Mouse (Mus musculus) c-Kit-positive CD71-positive TER-119-negative erythroid progenitor cells, embryonic 14.5 days (primary cell): ENCODE measurements around the gene Cacybp.
A peak's percentile ranks its signal among the peaks of the same experiment; 100 is the strongest.

Experiments
- DNase-seq: peaks from one replicate; pipeline ENCODE4 v3.0.0-alpha.2; 2013; ENCODE audit warnings: low read depth

Cacybp gene

DNA sequence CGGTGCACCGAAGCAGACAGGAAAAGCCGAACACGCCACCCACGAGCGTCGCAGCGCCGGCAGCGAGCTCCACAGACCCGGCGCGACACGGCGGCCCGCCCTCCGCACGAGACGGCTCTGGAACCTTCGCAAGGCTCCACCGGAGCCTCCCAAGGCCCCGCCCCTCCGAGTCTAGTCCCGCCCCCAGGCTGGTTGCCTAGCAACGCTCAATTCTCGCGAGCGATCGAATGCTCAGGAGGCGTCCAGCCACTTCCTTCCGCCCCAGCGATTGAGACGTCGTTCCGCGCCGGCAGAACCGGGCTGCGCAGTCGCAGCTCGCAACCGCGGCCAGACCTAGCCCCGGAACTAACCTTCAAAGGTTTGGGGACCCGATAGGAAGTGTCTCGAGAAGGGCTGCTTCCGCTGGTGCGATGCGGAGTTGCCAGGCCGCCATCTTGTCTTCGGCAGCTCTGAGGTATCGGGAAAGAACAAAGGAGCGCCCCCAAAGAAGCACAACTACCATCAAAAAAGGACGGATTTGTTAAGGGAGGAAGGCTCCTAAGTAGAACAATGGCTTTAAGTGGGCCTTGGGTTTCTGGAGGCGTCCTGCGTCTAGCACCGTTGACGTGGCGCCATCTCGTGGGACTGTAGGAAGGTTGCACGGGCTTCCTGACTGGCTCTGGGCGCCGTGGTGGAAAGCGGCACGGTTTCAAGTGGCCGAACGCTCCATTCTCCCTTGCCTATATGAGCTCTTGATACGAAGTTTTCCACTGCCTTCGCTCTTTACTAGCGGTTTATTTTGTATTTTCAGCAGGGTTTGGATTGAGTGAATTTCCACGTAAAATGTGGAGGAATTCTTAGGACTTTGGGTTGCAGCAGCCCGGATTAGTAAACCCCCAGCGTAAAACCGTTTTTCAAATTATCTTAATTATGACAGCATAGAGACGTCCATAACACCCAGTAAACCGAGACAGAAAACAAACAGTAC, at the start of gene Cacybp:
TSS of gene Cacybp (minus strand) at position 173 of the 967 bp plus-strand sequence.
- peak; percentile 97 for DNase-seq

DNA sequence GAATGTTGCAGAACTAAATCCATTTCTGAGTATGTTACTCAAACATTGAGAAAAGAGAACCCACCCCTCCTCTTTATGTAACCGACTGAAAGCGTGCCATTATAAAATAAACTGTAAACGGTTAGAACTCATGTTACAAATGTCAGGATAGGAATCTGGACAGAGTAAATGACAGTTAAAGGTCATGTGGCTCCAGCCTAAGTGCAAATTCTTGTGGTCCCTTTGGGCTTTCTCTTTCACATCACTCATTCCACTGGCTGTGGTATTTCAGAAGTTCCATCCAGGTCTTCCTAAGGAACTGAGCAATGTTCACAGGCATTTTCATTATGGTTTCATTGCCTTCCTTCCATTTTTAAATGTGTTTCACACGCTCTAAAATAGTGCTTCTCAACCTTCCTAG, 49.7 kb upstream of the Cacybp start:
- no peak for DNase-seq

DNA sequence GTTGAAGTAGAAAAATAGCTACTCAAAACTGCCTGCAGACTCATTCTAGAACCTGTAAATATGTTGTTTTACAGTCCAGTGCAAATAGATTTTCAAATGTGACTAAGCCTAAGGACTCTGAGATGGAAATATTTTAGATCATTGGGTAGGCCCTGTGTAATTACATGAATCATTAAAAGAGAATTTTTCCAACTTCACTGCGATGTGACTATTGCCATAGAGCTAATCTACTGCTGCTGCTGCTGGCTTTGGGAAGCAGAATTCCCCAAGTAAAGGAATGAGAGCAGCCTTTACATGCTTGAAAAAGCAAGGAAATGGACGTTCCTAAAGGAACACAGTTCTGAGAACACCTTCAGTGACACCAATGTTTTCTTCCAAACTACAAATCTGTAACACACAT, 49.2 kb upstream of the Cacybp start:
- no peak for DNase-seq

DNA sequence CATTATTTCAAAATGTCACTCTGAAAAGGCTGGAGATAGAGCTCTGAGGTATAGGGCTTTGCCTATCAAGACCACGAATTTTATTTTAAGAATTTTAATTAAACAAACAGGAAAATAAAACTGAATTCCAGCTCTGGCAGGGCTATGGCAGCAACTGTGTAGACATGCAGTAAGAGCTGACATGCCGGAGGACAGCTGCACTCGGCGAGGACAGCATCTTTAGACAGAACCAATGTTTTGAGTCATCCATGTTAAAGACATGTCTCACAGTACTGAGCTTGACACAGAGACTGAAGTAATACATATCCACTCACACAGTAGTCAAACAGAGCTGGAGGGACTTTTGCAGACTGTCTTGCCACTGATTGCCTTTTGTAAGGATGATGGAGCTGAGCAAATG, 47.9 kb upstream of the Cacybp start:
- DNase-seq: no peak

DNA sequence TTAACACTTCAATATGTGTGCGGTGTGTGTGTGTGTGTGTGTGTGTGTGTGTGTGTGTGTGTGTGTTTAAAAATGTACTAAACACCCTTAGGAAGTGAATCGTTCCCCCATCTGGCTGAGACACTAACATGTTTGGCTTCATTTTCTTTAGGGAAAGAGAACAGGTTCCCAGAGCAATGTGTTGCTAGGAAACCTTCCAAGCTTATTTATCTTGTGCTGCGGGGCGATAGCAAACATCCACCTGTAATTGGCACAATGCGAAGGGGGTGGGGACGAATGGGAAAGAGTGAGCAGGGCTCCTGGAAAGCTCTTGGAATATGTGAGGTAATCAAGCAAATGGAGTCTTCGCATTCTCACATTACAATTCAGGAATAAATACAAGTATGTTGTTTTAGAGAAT, 47.2 kb upstream of the Cacybp start:
- DNase-seq: no peak

DNA sequence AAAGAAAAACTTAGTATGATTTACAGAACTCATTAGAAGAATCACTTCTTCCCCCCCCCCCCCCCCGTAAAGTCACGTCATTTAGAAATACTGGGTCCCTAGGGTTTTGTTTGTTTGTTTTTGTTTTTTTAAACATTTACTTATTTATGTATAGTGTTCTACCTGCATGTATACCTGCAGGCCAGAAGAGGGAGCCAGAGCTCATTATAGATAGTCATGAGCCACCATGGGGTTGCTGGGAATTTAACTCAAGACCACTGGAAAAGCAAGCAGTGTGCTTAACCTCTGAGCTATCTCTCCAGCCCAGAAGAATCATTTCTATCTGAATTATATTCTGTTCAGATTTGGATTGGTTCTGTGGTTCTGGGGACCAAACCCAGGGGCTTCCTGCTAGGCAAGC, 40.4 kb upstream of the Cacybp start:
- DNase-seq: no peak

DNA sequence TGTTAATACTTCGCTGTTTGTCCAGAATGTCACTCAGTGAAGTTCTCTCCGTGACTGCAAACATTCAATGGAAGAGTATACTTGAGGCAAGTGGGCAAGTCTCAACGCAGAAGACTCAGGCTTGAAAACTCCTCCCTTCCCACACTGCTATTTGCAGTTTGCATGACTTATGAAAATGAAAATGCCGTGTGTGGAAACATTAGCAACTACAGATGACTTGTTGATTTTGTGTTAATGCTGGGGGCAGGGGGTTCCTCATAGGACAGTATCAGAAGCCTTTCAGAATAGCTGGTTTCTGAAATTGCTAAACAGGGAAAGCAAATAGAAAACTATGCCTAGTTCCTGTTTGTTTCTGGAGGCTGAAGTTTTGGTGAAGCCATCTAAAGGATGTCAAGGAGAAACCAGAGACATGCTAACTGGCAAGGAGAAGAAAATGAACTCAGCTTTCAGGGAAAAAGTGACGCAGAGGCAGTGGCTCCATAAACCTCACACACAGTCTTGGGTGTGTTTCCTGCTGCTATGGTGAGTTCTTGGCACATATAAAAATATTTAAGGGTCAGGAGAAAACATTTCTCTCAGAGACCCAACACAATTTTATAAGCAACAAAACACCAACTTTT, 38.8 kb upstream of the Cacybp start:
- DNase-seq: no peak

DNA sequence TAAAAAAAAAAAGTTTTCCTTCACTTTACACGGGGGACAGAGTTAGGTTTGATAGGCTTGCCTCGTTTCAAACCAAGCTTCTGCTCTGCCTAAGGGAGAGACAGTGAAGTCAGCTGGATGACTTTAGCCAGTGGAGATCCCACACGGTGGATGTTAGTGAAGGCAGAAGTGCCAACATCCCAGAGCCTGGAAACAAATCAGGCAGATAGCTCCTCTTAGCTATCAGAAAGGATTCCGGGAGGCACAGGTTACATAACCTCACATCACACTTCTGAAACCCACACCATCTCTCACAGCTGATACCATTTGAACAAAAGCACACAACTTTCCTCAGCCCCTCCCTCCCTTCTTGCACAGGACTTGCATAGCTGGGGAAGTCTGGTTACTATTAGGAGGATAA, 38.1 kb upstream of the Cacybp start:
- no peak for DNase-seq

DNA sequence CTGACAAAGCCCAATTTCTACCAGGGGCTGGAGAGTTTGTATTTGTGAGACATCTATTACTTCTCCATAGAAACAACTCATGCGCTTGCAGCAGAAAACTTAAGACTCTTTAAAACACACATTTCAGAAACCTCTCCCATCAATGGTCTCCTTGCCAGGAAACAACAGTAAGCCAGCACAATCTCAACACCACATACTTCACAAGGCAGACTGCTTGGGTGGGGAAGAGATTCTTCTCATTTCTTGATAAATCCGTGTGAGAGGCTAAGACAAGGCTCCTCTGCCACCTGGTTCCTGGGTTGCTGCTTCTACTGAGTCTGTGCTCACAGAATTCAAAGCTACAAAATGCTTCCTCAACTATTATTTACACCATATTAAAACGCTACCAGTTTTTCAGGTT, 37.1 kb upstream of the Cacybp start:
- no peak for DNase-seq

DNA sequence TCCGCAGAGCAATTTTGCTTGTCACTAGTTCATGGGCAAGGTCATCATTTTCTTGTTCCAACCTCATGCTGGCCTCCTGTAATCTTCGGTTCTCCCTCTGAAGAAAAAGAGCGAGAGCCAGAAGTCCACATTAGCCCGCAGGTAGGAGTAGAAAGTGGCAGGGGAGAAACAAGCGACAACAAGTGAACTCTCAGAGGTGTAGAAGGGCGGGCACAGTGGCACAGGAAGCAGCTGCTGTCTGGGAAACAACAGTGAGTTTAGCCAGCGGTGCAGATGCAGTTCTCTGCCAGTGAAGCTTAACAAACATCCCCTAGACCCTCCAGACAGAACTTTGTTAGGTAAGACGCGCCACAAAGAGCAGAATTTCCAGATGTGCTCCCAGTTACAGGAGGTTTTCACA, 34.8 kb upstream of the Cacybp start:
- DNase-seq: no peak

DNA sequence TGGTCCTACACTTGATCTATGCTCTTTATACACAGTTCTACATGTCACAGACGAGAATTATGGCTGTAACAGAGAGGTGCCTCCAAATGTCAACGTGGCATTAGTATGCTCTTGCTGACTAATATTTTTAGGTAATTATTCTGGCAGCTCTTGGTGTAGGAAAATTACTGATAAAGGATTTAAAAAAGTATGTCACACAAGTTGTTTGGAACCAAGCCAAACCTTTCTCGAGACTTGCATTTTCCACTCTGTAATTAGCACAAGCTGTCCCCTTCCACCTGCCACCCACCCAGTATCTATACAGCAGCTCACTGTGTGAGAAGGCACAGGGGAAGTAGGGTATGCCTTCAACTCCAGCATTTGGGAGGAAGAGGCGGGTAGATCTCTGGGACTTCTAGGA, 34.2 kb upstream of the Cacybp start:
- DNase-seq: no peak

DNA sequence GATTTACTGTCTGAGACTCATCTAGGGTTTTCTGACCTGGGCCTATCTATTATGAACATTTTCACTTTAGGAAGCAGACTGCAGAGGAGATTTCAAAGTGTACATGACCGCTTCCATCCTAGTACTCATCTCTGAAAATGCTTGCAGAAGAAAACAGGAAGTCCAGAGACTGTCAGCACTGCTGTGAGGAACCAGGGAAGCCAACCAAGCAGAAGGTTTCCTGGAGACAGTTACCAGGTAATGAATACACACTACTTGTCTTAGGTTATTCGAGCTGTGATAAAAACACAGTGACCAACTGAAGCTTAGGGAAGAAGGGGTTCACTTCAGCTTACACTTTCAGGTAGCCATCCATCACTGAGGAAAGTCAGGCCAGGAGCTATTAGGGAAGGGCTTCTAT, 33.3 kb upstream of the Cacybp start:
- no peak for DNase-seq

DNA sequence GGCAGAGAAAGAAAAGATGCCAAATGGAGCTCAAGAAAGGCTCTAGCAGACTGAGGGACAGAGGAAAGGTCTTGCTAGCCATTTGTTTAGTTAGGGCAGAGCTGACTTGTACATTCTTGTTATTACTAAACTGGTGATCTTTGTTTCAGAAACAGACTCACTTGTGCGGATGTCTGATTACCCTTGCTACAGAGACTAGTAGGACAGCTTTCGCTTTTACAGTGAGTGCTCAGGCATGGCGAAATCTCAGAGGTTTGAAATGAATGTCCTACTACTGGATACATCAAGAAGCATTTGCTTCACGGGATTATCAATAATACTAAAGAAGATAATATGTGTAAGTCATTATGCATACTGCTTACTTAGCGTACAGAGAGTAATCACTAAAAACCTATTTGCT, 32.0 kb upstream of the Cacybp start:
- no peak for DNase-seq

DNA sequence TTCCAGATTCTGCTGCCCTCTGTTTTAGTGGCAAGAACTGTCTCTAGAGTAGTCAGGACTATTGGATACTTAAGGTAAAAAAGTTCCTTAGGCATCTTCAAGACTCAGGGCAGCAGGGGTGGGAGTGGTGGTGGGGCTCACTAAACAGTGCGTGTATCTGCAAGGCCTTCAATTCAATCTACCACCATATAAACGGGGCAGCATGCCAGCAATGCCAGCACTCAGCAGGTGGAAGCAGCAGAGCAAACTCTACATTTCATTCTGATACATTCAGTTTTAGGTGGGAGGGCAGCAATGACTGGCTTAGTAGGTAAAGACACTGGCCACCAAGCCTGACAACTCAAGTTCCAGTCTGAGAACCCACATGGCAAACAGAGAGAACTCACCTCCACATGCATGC, 27.4 kb upstream of the Cacybp start:
- no peak for DNase-seq

DNA sequence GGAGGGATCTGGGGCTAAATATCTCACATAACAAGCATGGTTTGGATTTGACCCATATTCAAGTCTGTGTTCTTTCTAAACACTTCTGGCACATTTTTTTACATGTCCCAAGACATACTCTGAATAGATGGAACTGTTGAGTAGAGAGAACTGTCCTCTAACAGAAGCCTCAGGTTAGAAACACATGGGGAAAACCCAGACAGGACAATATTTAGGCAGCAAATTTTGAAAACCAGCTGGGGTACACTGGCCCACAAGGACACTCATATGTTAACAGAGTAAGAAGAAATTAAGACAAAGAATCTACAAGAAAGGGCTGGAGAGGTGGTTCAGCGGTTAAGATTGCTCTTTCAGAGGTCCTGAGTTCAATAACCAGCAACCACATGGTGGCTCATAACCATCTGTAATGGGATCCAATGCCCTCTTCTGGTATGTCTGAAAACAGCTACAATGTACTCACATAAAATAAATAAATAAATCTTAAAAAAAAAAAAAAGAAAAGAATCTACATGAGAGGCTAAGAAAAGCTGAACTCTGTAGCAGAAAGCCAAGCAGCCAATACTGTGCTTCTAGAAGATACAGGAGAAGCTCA, 26.3 kb upstream of the Cacybp start:
- no peak for DNase-seq

DNA sequence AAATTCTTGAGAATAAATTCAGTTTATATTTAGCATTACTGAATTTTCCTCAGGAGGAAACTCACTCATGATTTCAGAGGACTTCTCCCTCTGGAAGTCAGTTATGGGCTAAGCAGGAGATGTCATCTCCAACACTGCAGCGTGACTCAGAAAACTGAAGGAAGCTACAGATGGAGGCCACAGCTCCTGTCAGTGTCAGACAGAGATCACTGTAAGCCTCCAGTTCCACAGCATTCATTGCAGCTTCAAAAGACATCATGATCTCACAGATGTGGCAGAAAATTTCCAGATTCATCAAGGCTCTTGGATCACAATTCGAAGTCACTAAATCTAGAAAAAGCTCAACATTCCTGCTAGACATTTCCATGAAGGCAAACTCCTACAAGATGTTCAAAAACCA, 25.3 kb upstream of the Cacybp start:
- no peak for DNase-seq

DNA sequence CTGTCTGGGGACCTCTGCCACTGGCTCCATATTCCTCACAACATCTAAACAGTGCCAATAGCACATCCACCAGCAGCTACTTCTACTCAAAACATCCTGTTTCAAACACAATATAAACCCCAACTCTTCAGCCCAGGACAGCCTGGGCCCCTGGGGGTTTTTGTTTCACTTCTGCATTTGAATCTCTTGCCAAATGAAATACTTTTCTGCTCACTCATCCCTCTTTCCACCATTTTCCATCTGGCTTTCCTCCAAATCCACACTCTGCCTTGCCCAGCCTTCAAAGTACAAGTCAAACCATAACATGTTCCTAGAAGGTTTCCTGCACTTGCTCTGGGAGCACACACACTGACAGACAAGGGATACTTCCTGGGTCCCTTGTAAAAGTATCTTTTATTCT, 21.2 kb upstream of the Cacybp start:
- DNase-seq: no peak

DNA sequence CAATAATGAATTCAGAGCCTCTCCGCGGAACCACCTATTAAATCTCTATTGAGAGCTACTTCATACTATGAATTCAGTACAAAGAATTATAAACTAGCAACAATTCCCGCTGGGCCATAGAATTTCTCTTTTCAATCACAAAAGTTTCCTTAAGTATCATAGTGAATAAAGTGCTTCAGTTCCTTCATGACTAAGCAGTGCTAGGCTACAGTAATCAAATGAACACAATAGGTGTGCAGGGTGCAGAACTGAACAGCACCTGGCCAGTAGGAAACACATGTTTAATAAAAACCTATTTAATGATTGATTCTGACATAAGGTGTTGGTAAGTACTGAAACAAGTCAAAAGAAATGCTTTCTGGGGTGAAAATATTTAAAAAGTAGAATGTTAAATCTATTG, 19.4 kb upstream of the Cacybp start:
- DNase-seq: no peak

DNA sequence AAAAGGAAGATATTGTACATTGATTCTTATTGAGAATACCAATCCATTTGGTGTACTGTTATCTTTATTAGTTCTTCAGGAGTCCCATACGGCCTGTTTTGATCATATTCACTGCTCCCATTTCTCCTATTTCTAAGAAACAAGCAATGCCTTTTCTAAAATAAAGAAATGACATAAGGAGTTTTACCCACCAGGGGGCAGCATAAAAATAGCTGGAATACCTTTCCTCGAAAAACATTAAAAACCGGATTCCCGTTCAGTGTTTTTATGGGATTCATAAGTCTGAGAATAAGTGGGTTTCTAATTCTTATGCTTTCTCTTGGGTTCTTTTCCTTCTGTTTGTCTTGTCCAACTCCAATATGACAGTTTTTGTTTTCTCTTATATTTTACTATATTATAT, 18.3 kb upstream of the Cacybp start:
- peak; percentile 54 for DNase-seq

DNA sequence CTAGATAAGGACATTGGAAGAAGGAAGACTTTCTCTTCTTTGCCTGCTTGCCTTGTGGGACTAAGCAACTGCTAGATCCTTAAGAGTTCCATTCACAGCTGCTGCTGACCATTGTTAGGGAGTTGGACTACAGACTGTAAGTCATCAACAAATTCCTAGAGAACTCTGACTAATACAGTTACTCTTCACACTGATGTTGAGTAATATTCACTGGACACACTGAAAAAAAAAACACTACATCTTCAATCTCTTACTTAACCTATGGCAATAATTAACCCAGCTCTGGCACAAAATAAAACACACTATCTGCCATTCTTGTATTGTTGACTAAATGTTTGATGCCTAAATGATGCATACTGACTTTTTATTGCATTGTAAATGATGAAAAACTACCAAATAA, 15.2 kb upstream of the Cacybp start:
- no peak for DNase-seq

DNA sequence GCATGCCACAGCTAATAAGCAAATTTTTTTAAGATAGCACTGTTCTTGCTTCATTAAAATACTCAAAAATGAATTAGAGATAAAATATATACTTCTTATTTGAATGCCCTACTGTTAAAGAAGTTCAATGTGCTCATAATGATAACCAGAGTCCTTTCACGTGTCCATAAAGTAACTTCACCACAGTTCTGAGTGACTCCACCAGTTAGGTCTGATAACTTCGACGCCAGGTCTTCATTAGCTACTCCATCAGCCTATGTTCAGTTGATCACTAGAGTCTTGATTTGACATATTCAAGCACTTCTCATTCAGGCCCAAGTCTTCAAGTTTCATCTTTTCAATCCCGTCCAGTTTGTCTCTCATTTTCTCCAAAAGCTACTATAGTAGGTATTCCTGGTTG, 14.5 kb upstream of the Cacybp start:
- no peak for DNase-seq

DNA sequence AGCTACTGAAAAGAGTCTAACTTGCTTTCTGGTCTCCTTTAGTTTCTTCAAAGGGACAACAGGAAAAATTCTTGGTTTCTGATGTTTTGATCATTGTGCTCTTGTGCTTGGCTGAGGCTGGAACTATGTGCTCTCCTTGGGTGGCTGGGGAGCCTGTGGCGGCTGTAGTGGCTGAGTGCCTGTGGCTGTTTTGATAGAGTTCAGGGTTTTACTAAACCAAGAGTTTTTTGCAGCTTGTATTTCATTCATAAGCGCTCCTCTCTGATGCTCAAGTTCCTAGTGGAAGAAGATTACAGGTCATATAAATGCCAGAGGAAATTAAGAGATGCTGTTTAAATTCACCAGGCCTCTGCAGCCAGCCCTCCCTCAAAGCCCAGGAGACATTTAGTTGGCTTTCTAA, 11.4 kb upstream of the Cacybp start:
- DNase-seq: no peak

DNA sequence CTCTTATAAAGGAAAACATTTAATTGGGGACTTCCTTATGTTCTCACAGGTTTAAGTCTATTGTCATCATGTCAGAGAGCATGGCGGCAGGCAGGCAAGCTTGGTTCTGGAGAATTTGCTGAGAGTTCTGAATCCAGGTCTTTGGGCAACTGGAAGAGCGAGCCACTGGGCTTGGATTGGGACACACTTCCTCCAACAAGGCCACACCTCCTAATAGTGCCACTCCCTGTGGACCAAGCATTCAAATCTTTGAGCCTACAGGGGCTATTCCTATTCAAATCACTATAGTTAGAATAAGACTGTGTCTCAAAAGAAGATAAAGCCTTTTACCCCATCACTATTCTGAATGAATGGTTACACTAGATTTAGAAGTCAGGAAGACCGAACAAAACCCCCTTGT, 5.2 kb upstream of the Cacybp start:
- DNase-seq: no peak
